Mouse (Mus musculus) midbrain, embryonic 16.5 days (tissue): Measurements from ENCODE around the gene Cdnf. TPM values are rescaled to one million over a fixed set of nuclear protein-coding genes. Genes with fewer than 3 reads are reported as not detected.

Experiments used
- ATAC-seq: fragments of 200-750 bp; cut with Nextera tagmentation; 2 replicates; pipeline ENCODE4 v1.8.0; 2017; ENCODE audit warnings: moderate TSS enrichment
- H3K27ac ChIP-seq: fragments of 300-500 bp; sonication (generic); 2 replicates; pipeline ENCODE4 v1.5.1; 2014; ENCODE audit warnings: mild to moderate bottlenecking, low read length, mixed read lengths
- H3K27me3 ChIP-seq: fragments of 300-500 bp; sonication (generic); 2 replicates; pipeline ENCODE4 v1.6.1; 2014; ENCODE audit warnings: low read depth, low read length, mixed read lengths; ENCODE audit not compliant: control insufficient read depth, insufficient read depth
- H3K36me3 ChIP-seq: fragments of 300-500 bp; sonication (generic); 2 replicates; pipeline ENCODE4 v1.6.1; 2014; ENCODE audit warnings: mild to moderate bottlenecking, low read length, moderate library complexity, mixed read lengths; ENCODE audit not compliant: control insufficient read depth, insufficient read depth
- H3K4me1 ChIP-seq: fragments of 300-500 bp; sonication (generic); 2 replicates; pipeline ENCODE4 v1.6.1; 2014; ENCODE audit warnings: mild to moderate bottlenecking, low read length, mixed read lengths; ENCODE audit not compliant: control insufficient read depth, insufficient read depth
- H3K4me2 ChIP-seq: fragments of 300-500 bp; sonication (generic); 2 replicates; pipeline ENCODE4 v1.6.1; 2014; ENCODE audit warnings: mild to moderate bottlenecking, low read length, mixed read lengths
- H3K4me3 ChIP-seq: fragments of 300-500 bp; sonication (generic); 2 replicates; pipeline ENCODE4 v1.5.1; 2014; ENCODE audit warnings: low read depth, mild to moderate bottlenecking, low read length, moderate library complexity, mixed read lengths
- H3K9ac ChIP-seq: fragments of 300-500 bp; sonication (generic); 2 replicates; pipeline ENCODE4 v1.6.1; 2014; ENCODE audit warnings: low read depth, low read length, mixed read lengths
- H3K9me3 ChIP-seq: fragments of 300-500 bp; sonication (generic); replicated peaks from 2 replicates; pipeline ENCODE4 v1.6.1; 2014; ENCODE audit warnings: mild to moderate bottlenecking, low read length, mixed read lengths; ENCODE audit not compliant: control insufficient read depth, poor library complexity, severe bottlenecking
- WGBS: fragments of 180-500 bp; shearing (Covaris S2); extraction: QIAGEN DNeasy Blood & Tissue Kit; methylation state at CpG from one replicate; pipeline ENCODE4 v1.1.7; 2014; 5-methylcytosine and 5-hydroxymethylcytosine counted together
- polyA plus RNA-seq: library from polyadenylated mRNA; unstranded; fragments of >200 nt; fragmentation: Nextera tagmentation; extraction: Ambion mirVana; gene quantifications from 2 replicates; pipeline ENCODE4 v1.2.1, GENCODE M21; 2015

Gene Cdnf
- 0.23 and 0.37 TPM in 2 replicates for polyA plus RNA-seq

- H3K27me3 ChIP-seq = no peaks in the 10 kb centered on the region
- whole genome bisulfite sequencing = under 1% methylated on average over 60 of the region's 60 CpGs
- peak; percentile 100 for ATAC-seq
Observed at GRCm38 (mm10) chr2:3512552-3513454, at the start of gene Cdnf, which contains the start of the genes Gm45902 and Hspa14. TSS of gene Cdnf (plus strand) at chr2:3513030. TSS of gene Gm45902 (minus strand) at chr2:3512790. TSS of gene Hspa14 (minus strand) at chr2:3512814.

GRCm38 (mm10) chr2:3473891-3474290 is 38.9 kb upstream of the Cdnf start:
- Histone ChIP-seq H3K9ac (peak overlapping the region; percentile 76), H3K27ac (peak overlapping the region; percentile 86), H3K4me2 (peak overlapping the region; percentile 68), H3K4me3 (peak overlapping the region; percentile 97), H3K9me3 (no peaks in the 10 kb centered on the region), H3K36me3 (no peaks in the 10 kb centered on the region), H3K4me1 (peaks cover 15% of the 10 kb centered on the region), H3K27me3 (no peaks in the 10 kb centered on the region)
- no peak for ATAC-seq
- WGBS = under 1% methylated on average over 12 of the region's 12 CpGs

More at GRCm38 (mm10) chr2:3512552-3513454, at the start of gene Cdnf, which contains the start of the genes Gm45902 and Hspa14:
- Histone ChIP-seq H3K27ac (peak within 1 kb of the TSS; percentile 88), H3K4me2 (peak within 1 kb of the TSS; percentile 73), H3K36me3 (peaks cover 4% of the 10 kb centered on the region; the same call in 1 of the 2 replicates), H3K9me3 (0 out of 2 replicates have a peak, but pooled peaks cover 2% of the 10 kb centered on the region), H3K4me1 (peaks cover 13% of the 10 kb centered on the region), H3K4me3 (peak within 1 kb of the TSS; percentile 67), H3K9ac (peak within 1 kb of the TSS; percentile 85)

- Histone ChIP-seq H3K9me3 (no peaks in the 10 kb centered on the region), H3K9ac (peak overlapping the region; percentile 76), H3K27me3 (no peaks in the 10 kb centered on the region), H3K4me1 (peaks cover 15% of the 10 kb centered on the region), H3K36me3 (no peaks in the 10 kb centered on the region), H3K4me3 (peak overlapping the region; percentile 97), H3K27ac (peak overlapping the region; percentile 86), H3K4me2 (peak overlapping the region; percentile 68)
- under 1% methylated on average over 46 of the region's 46 CpGs for WGBS
- ATAC-seq = peak; percentile 91
Observed at GRCm38 (mm10) chr2:3474361-3474805, 38.4 kb upstream of the Cdnf start.

GRCm38 (mm10) chr2:3474861-3475283 is 38.0 kb upstream of the Cdnf start, which contains the start of gene Suv39h2:
TSS of gene Suv39h2 (minus strand) at chr2:3475031.
- peak; percentile 96 for ATAC-seq
- H3K9me3 ChIP-seq = no peaks in the 10 kb centered on the region
- peaks cover 15% of the 10 kb centered on the region for H3K4me1 ChIP-seq
- peak within 1 kb of the TSS; percentile 97 for H3K4me3 ChIP-seq
- H3K27ac ChIP-seq = peak within 1 kb of the TSS; percentile 86
- peak within 1 kb of the TSS; percentile 76 for H3K9ac ChIP-seq
- peak within 1 kb of the TSS; percentile 68 for H3K4me2 ChIP-seq
- H3K27me3 ChIP-seq = no peaks in the 10 kb centered on the region
- WGBS = under 1% methylated on average over 42 of the region's 42 CpGs
- H3K36me3 ChIP-seq = no peaks in the 10 kb centered on the region

GRCm38 (mm10) chr2:3475746-3476251 is 37.0 kb upstream of the Cdnf start:
- H3K4me2 ChIP-seq = peak overlapping the region; percentile 68
- no peaks in the 10 kb centered on the region for H3K9me3 ChIP-seq
- H3K27me3 ChIP-seq = no peaks in the 10 kb centered on the region
- H3K4me3 ChIP-seq = no peak overlapping the region
- peaks cover 15% of the 10 kb centered on the region for H3K4me1 ChIP-seq
- 64% methylated on average over 3 of the region's 3 CpGs for WGBS
- no peaks in the 10 kb centered on the region for H3K36me3 ChIP-seq
- no peak for ATAC-seq
- H3K9ac ChIP-seq = no peak overlapping the region
- no peak overlapping the region for H3K27ac ChIP-seq

- no peak for ATAC-seq
- peaks cover 6% of the 10 kb centered on the region for H3K4me1 ChIP-seq
- H3K4me3 ChIP-seq = no peak overlapping the region
- H3K27ac ChIP-seq = no peak overlapping the region
- 88% methylated on average over 3 of the region's 3 CpGs for WGBS
- H3K9ac ChIP-seq = no peak overlapping the region
- H3K27me3 ChIP-seq = no peaks in the 10 kb centered on the region
- H3K4me2 ChIP-seq = no peak overlapping the region
- H3K9me3 ChIP-seq = no peaks in the 10 kb centered on the region
- no peaks in the 10 kb centered on the region for H3K36me3 ChIP-seq
Observed at GRCm38 (mm10) chr2:3480239-3480638, 32.6 kb upstream of the Cdnf start.

GRCm38 (mm10) chr2:3489816-3490215 is 23.0 kb upstream of the Cdnf start:
- no peak overlapping the region for H3K4me2 ChIP-seq
- H3K36me3 ChIP-seq = peaks cover 26% of the 10 kb centered on the region
- H3K9ac ChIP-seq = no peak overlapping the region
- ATAC-seq = no peak
- WGBS = 54% methylated on average over 3 of the region's 3 CpGs
- H3K27me3 ChIP-seq = no peaks in the 10 kb centered on the region
- H3K9me3 ChIP-seq = no peaks in the 10 kb centered on the region
- H3K4me1 ChIP-seq = no peaks in the 10 kb centered on the region
- H3K4me3 ChIP-seq = no peak overlapping the region
- H3K27ac ChIP-seq = no peak overlapping the region

GRCm38 (mm10) chr2:3493833-3494409 is 18.9 kb upstream of the Cdnf start:
- H3K9ac ChIP-seq = no peak overlapping the region
- peaks cover 47% of the 10 kb centered on the region for H3K36me3 ChIP-seq
- no peak overlapping the region for H3K4me2 ChIP-seq
- 98% methylated on average over 3 of the region's 3 CpGs for WGBS
- no peak for ATAC-seq
- no peaks in the 10 kb centered on the region for H3K9me3 ChIP-seq
- no peaks in the 10 kb centered on the region for H3K4me1 ChIP-seq
- no peak overlapping the region for H3K4me3 ChIP-seq
- H3K27ac ChIP-seq = no peak overlapping the region
- H3K27me3 ChIP-seq = no peaks in the 10 kb centered on the region
